Mouse (Mus musculus) CH12.LX (cell line): Measurements from ENCODE around the gene Asprv1.

ENCODE experiments used
- CHD2 ChIP-seq: IDR thresholded peaks from 2 replicates; pipeline ENCODE4 v1.6.1; 2011; ENCODE audit warnings: low read length, improper control_type of control experiment
- CTCF ChIP-seq, 2 experiments: IDR thresholded peaks in 1 of 2; conservative IDR thresholded peaks in 1 of 2; 2 replicates each; pipeline ENCODE4 v1.5.1; 2011 to 2012; ENCODE audit warnings: low read depth in 2 of 2, low read length in 2 of 2, improper control_type of control experiment in 1 of 2, inconsistent platforms in 1 of 2, mild to moderate bottlenecking in 1 of 2, moderate library complexity in 1 of 2
- EP300 ChIP-seq: IDR thresholded peaks from 2 replicates; pipeline ENCODE4 v1.6.1; 2011; ENCODE audit warnings: low read length, improper control_type of control experiment
- HCFC1 ChIP-seq: IDR thresholded peaks from 2 replicates; pipeline ENCODE4 v1.6.1; 2012; ENCODE audit warnings: low read depth, mild to moderate bottlenecking, inconsistent platforms, low read length, improper control_type of control experiment
- JUN ChIP-seq: IDR thresholded peaks from 2 replicates; pipeline ENCODE4 v1.6.1; 2011; ENCODE audit warnings: low read depth, mild to moderate bottlenecking, low read length, improper control_type of control experiment, moderate library complexity; ENCODE audit not compliant: insufficient read depth
- KAT2A ChIP-seq: IDR thresholded peaks from 2 replicates; pipeline ENCODE4 v1.6.1; 2012; ENCODE audit warnings: low read length, improper control_type of control experiment, inconsistent platforms; ENCODE audit not compliant: insufficient replicate concordance
- MAX ChIP-seq: IDR thresholded peaks from 2 replicates; pipeline ENCODE4 v1.6.1; 2011; ENCODE audit warnings: low read length, improper control_type of control experiment
- MAZ ChIP-seq: IDR thresholded peaks from 2 replicates; pipeline ENCODE4 v1.6.1; 2012; ENCODE audit warnings: low read depth, mild to moderate bottlenecking, inconsistent platforms, low read length, improper control_type of control experiment, moderate library complexity
- MXI1 ChIP-seq: IDR thresholded peaks from 2 replicates; pipeline ENCODE4 v1.6.1; 2011; ENCODE audit warnings: mild to moderate bottlenecking, low read depth, low read length, improper control_type of control experiment
- NRF1 ChIP-seq: IDR thresholded peaks from 2 replicates; pipeline ENCODE4 v1.6.1; 2014; ENCODE audit warnings: low read depth, mild to moderate bottlenecking, inconsistent platforms, low read length, improper control_type of control experiment, moderate library complexity
- PAX5 ChIP-seq: IDR thresholded peaks from 2 replicates; pipeline ENCODE4 v1.6.1; 2012; ENCODE audit warnings: low read length, inconsistent platforms, mixed read lengths
- POLR2A ChIP-seq: IDR thresholded peaks from 2 replicates; pipeline ENCODE4 v1.6.1; 2011; ENCODE audit warnings: low read depth, mild to moderate bottlenecking, improper control_type of control experiment, low read length
- SMC3 ChIP-seq: IDR thresholded peaks from 2 replicates; pipeline ENCODE4 v1.6.1; 2011; ENCODE audit warnings: low read depth, low read length, improper control_type of control experiment
- ZC3H11A ChIP-seq: IDR thresholded peaks from 2 replicates; pipeline ENCODE4 v1.6.1; 2012; ENCODE audit warnings: low read depth, mild to moderate bottlenecking, inconsistent platforms, low read length, improper control_type of control experiment

GRCm38 (mm10) chr6:86593146-86593897 is 34.6 kb upstream of the Asprv1 start:
- TF ChIP-seq CTCF (conservative IDR thresholded peaks at IDR 0.05 in 1 of 2, IDR thresholded peaks at IDR 0.05 in 1 of 2; ENCODE audit: low read depth in 2 of 2, low read length in 2 of 2) (peak in 1 of 2 experiments; percentile 20; a peak in 1 of 4 replicates), MXI1 (no peak), MAX (no peak), PAX5 (no peak), SMC3 (no peak; the same call in 1 of the 2 replicates), EP300 (no peak), CHD2 (no peak), KAT2A (no peak), POLR2A (no peak), ZC3H11A (no peak), JUN (no peak), MAZ (no peak), HCFC1 (no peak), NRF1 (no peak)
